Mouse (Mus musculus) embryonic facial prominence, embryonic 15.5 days (tissue): ENCODE measurements around the gene Arnt2. TPM values are rescaled to one million over a fixed set of nuclear protein-coding genes. Genes with fewer than 3 reads are reported as not detected.

Source experiments
- ATAC-seq: fragments of 200-750 bp; cut with Nextera tagmentation; 2 replicates; pipeline ENCODE4 v1.8.0; 2017; ENCODE audit warnings: low read depth, moderate TSS enrichment; ENCODE audit not compliant: insufficient number of reproducible peaks, low FRiP score, low TSS enrichment
- H3K27ac ChIP-seq: fragments of 300-500 bp; sonication (generic); replicated peaks from 2 replicates; pipeline ENCODE4 v1.5.1; 2015; ENCODE audit warnings: mild to moderate bottlenecking, inconsistent platforms
- H3K27me3 ChIP-seq: fragments of 300-500 bp; sonication (generic); 2 replicates; pipeline ENCODE4 v1.6.1; 2015; ENCODE audit warnings: inconsistent platforms
- H3K36me3 ChIP-seq: fragments of 300-500 bp; sonication (generic); 2 replicates; pipeline ENCODE4 v1.6.1; 2015; ENCODE audit warnings: mild to moderate bottlenecking, inconsistent platforms
- H3K4me1 ChIP-seq: fragments of 300-500 bp; sonication (generic); 2 replicates; pipeline ENCODE4 v1.6.1; 2015; ENCODE audit warnings: inconsistent platforms
- H3K4me2 ChIP-seq: fragments of 300-500 bp; sonication (generic); replicated peaks from 2 replicates; pipeline ENCODE4 v1.6.1; 2015; ENCODE audit warnings: mild to moderate bottlenecking, inconsistent platforms
- H3K4me3 ChIP-seq: fragments of 300-500 bp; sonication (generic); replicated peaks from 2 replicates; pipeline ENCODE4 v1.5.1; 2015; ENCODE audit warnings: mild to moderate bottlenecking, inconsistent platforms
- H3K9ac ChIP-seq: fragments of 300-500 bp; sonication (generic); 2 replicates; pipeline ENCODE4 v1.6.1; 2015; ENCODE audit warnings: inconsistent platforms
- H3K9me3 ChIP-seq: fragments of 300-500 bp; sonication (generic); replicated peaks from 2 replicates; pipeline ENCODE4 v1.6.1; 2016; ENCODE audit warnings: inconsistent platforms
- WGBS: fragments of 180-500 bp; shearing (Covaris S2); methylation state at CpG from one replicate; pipeline ENCODE4 v1.1.7; 2015; 5-methylcytosine and 5-hydroxymethylcytosine counted together
- polyA plus RNA-seq: library from polyadenylated mRNA; unstranded; fragments of >200 nt; fragmentation: Nextera tagmentation; extraction: Ambion mirVana; gene quantifications from 2 replicates; pipeline ENCODE4 v1.2.1, GENCODE M21; 2015

The Arnt2 gene
- polyA plus RNA-seq, 1 experiment from 2014 or later = 6.5 TPM

DNA sequence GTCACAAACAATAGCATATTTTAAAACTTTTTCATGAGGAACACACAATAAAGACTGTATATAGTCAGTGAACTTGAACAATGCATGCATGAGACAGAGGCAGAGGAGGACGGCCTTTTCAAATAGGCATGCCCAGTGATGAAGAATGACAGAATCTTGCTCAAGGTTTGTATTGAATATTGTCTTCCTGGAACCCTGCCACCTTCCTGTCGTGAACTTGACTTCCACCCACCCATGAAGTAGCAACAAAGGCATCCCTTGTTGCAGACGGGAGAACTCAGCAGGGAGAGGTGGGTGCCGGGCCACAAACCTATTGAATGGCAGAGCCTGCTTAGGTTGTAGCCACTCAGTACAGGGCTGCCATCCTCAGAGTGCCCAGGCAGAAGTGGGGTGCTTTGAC is 43.7 kb downstream of the Arnt2 start:
- H3K9ac ChIP-seq = no peak overlapping the region
- no peak overlapping the region for H3K4me3 ChIP-seq
- no peaks in the 10 kb centered on the region for H3K9me3 ChIP-seq
- no peaks in the 10 kb centered on the region for H3K4me1 ChIP-seq
- 53% methylated on average over 4 of the region's 4 CpGs for WGBS
- no peak overlapping the region for H3K27ac ChIP-seq
- H3K4me2 ChIP-seq = no peak overlapping the region
- no peaks in the 10 kb centered on the region for H3K36me3 ChIP-seq
- no peaks in the 10 kb centered on the region for H3K27me3 ChIP-seq
- ATAC-seq = no peak

GRCm38 (mm10) chr7:84362711-84363110 is 47.3 kb downstream of the Arnt2 start:
- Histone ChIP-seq H3K9me3 (no peaks in the 10 kb centered on the region), H3K4me3 (no peak overlapping the region), H3K4me2 (no peak overlapping the region), H3K9ac (no peak overlapping the region), H3K27ac (no peak overlapping the region), H3K27me3 (no peaks in the 10 kb centered on the region), H3K4me1 (no peaks in the 10 kb centered on the region), H3K36me3 (no peaks in the 10 kb centered on the region; the same call in 1 of the 2 replicates)
- ATAC-seq = no peak
- 53% methylated on average over 2 of the region's 2 CpGs for WGBS

- Histone ChIP-seq H3K4me1 (no peaks in the 10 kb centered on the region), H3K27me3 (no peaks in the 10 kb centered on the region), H3K9ac (no peak overlapping the region), H3K4me3 (no peak overlapping the region), H3K36me3 (no peaks in the 10 kb centered on the region; the same call in 1 of the 2 replicates), H3K27ac (peak overlapping the region; percentile 41), H3K9me3 (no peaks in the 10 kb centered on the region), H3K4me2 (no peak overlapping the region)
- ATAC-seq = no peak
- WGBS = 65% methylated on average over 10 of the region's 10 CpGs
These were observed 48.8 kb downstream of the Arnt2 start for GRCm38 (mm10) chr7:84361086-84361684.

- Histone ChIP-seq H3K9me3 (no peaks in the 10 kb centered on the region), H3K4me2 (no peak overlapping the region), H3K36me3 (no peaks in the 10 kb centered on the region; the same call in 1 of the 2 replicates), H3K4me3 (no peak overlapping the region), H3K27ac (no peak overlapping the region), H3K9ac (no peak overlapping the region), H3K4me1 (no peaks in the 10 kb centered on the region), H3K27me3 (no peaks in the 10 kb centered on the region)
- WGBS = 73% methylated on average over 1 of the region's 1 CpGs
- no peak for ATAC-seq
These were observed 51.5 kb downstream of the Arnt2 start for GRCm38 (mm10) chr7:84358426-84358825.

DNA sequence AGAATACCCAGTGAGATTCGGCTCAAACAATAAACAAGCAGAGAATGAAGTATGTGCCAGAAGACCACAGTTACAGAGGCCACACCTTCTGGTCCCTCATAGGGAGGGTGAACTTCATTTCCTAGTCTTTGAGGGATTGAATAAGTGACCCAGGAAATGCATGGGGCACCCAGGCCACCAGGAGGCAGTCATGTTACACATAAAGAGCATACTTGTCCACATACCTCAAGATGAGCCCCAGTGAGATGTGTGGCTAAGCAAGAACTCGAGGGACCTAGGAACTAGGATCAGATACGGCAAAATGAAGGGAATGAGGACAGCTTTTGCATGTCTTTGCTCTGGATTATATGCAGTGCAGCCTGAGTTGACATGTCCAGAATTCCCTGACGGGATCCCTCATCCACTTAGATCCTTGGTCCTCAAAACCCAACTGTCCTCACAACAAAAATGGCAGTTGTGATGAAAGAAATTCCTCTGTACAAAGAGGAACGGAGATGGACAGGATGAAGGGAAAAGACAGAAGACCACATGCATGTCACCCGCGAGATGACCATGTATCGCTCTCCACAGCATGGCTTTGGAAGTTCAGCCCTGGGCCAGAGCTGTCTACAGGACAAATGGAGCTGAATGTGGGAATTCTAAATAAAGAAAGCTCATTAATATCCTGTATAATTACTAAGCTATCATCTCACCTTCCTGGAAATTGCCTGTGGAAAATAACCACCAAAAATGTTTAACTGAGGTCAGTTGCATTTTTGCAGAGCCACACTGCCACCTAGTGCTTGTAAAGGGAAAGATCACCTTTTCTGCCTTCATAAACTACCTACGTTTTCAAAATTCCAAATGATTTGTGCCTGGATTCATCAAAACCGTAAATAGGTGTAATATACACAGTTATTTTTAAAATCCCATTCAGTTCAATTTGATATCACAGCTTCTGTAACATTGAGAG is 54.1 kb downstream of the Arnt2 start:
- ATAC-seq = no peak
- 64% methylated on average over 10 of the region's 10 CpGs for WGBS
- no peak overlapping the region for H3K4me3 ChIP-seq
- no peaks in the 10 kb centered on the region for H3K9me3 ChIP-seq
- H3K36me3 ChIP-seq = no peaks in the 10 kb centered on the region; the same call in 1 of the 2 replicates
- H3K9ac ChIP-seq = no peak overlapping the region
- no peak overlapping the region for H3K27ac ChIP-seq
- H3K27me3 ChIP-seq = no peaks in the 10 kb centered on the region
- H3K4me2 ChIP-seq = no peak overlapping the region
- no peaks in the 10 kb centered on the region for H3K4me1 ChIP-seq

GRCm38 (mm10) chr7:84354890-84355289 is 55.1 kb downstream of the Arnt2 start:
- H3K9ac ChIP-seq = no peak overlapping the region
- no peaks in the 10 kb centered on the region for H3K4me1 ChIP-seq
- no peak overlapping the region for H3K4me3 ChIP-seq
- H3K4me2 ChIP-seq = no peak overlapping the region
- WGBS = 94% methylated on average over 2 of the region's 2 CpGs
- H3K36me3 ChIP-seq = no peaks in the 10 kb centered on the region
- H3K9me3 ChIP-seq = no peaks in the 10 kb centered on the region
- H3K27me3 ChIP-seq = no peaks in the 10 kb centered on the region
- no peak for ATAC-seq
- no peak overlapping the region for H3K27ac ChIP-seq

GRCm38 (mm10) chr7:84350529-84350928 is 59.4 kb downstream of the Arnt2 start:
- Histone ChIP-seq H3K9ac (no peak overlapping the region), H3K36me3 (peaks cover 3% of the 10 kb centered on the region; the same call in 1 of the 2 replicates), H3K4me3 (no peak overlapping the region), H3K4me1 (no peaks in the 10 kb centered on the region), H3K27me3 (no peaks in the 10 kb centered on the region), H3K9me3 (no peaks in the 10 kb centered on the region), H3K27ac (no peak overlapping the region), H3K4me2 (no peak overlapping the region)
- ATAC-seq = no peak

GRCm38 (mm10) chr7:84349976-84350375 is 60.0 kb downstream of the Arnt2 start:
- Histone ChIP-seq H3K4me3 (no peak overlapping the region), H3K9ac (no peak overlapping the region), H3K36me3 (peaks cover 3% of the 10 kb centered on the region; the same call in 1 of the 2 replicates), H3K9me3 (no peaks in the 10 kb centered on the region), H3K27me3 (no peaks in the 10 kb centered on the region), H3K4me1 (no peaks in the 10 kb centered on the region), H3K27ac (no peak overlapping the region), H3K4me2 (no peak overlapping the region)
- no peak for ATAC-seq
- WGBS = 72% methylated on average over 2 of the region's 2 CpGs

GRCm38 (mm10) chr7:84348145-84348911 is 61.6 kb downstream of the Arnt2 start:
- peaks cover 11% of the 10 kb centered on the region; the same call in 1 of the 2 replicates for H3K36me3 ChIP-seq
- no peak overlapping the region for H3K9ac ChIP-seq
- no peaks in the 10 kb centered on the region for H3K4me1 ChIP-seq
- no peak for ATAC-seq
- no peaks in the 10 kb centered on the region for H3K9me3 ChIP-seq
- H3K4me2 ChIP-seq = no peak overlapping the region
- H3K27me3 ChIP-seq = no peaks in the 10 kb centered on the region
- H3K4me3 ChIP-seq = no peak overlapping the region
- no peak overlapping the region for H3K27ac ChIP-seq
- 91% methylated on average over 9 of the region's 9 CpGs for WGBS

GRCm38 (mm10) chr7:84343160-84343559 is 66.8 kb downstream of the Arnt2 start:
- WGBS = 96% methylated on average over 3 of the region's 3 CpGs

DNA sequence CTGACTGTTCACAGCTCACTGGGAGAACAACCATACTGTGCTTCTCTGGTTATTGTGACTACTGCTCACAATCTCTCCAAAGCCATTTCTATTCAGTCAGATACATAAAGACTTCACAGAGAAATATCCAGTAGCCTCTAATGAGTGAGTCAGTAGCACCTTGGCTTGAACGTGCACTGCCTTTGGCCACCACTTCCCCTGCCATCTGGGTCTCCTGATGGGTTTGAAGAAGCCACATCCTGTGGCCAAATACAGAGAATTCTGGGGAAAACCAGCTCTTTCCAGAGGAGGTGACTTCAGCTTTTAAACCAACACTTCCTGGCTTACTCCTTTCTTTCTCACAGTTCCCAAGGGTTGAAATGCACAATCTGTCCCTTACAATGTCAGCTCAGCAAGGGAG is 69.0 kb downstream of the Arnt2 start:
- peaks cover 11% of the 10 kb centered on the region; the same call in 1 of the 2 replicates for H3K36me3 ChIP-seq
- H3K9me3 ChIP-seq = no peaks in the 10 kb centered on the region
- no peak for ATAC-seq
- H3K4me2 ChIP-seq = no peak overlapping the region
- WGBS = 79% methylated on average over 1 of the region's 1 CpGs
- peaks cover 13% of the 10 kb centered on the region; the same call in 1 of the 2 replicates for H3K4me1 ChIP-seq
- no peak overlapping the region for H3K4me3 ChIP-seq
- H3K9ac ChIP-seq = no peak overlapping the region
- H3K27ac ChIP-seq = no peak overlapping the region
- H3K27me3 ChIP-seq = no peaks in the 10 kb centered on the region

More at GRCm38 (mm10) chr7:84343160-84343559, 66.8 kb downstream of the Arnt2 start:
- H3K4me2 ChIP-seq = no peak overlapping the region
- no peaks in the 10 kb centered on the region for H3K27me3 ChIP-seq
- no peak overlapping the region for H3K9ac ChIP-seq
- H3K36me3 ChIP-seq = peaks cover 14% of the 10 kb centered on the region; the same call in 1 of the 2 replicates
- H3K4me3 ChIP-seq = no peak overlapping the region
- H3K4me1 ChIP-seq = 0 out of 2 replicates have a peak, but pooled peaks cover 6% of the 10 kb centered on the region
- ATAC-seq = no peak
- H3K9me3 ChIP-seq = no peaks in the 10 kb centered on the region
- H3K27ac ChIP-seq = no peak overlapping the region
